Mouse (Mus musculus) bone marrow macrophage, adult 2 months (primary cell): ENCODE data around the gene Stx4a. TPM values are rescaled to one million over a fixed set of nuclear protein-coding genes. Genes with fewer than 3 reads are reported as not detected.

Source experiments
- H3K27ac ChIP-seq: 2 replicates; pipeline ENCODE4 v1.5.1; 2012; ENCODE audit warnings: low read depth, low read length; ENCODE audit not compliant: insufficient read depth
- H3K4me1 ChIP-seq: 2 replicates; pipeline ENCODE4 v1.6.1; 2012; ENCODE audit warnings: low read length; ENCODE audit not compliant: control insufficient read depth, insufficient read depth
- H3K4me3 ChIP-seq: 2 replicates; pipeline ENCODE4 v1.5.1; 2012; ENCODE audit warnings: mild to moderate bottlenecking, low read length, moderate library complexity; ENCODE audit not compliant: insufficient read depth
- CTCF ChIP-seq: IDR thresholded peaks from 2 replicates; pipeline ENCODE4 v1.5.1; 2012; ENCODE audit warnings: low read depth, mild to moderate bottlenecking, low read length, moderate library complexity
- POLR2A ChIP-seq: IDR thresholded peaks from 2 replicates; pipeline ENCODE4 v1.6.1; 2012; ENCODE audit warnings: mild to moderate bottlenecking, low read depth, low read length, borderline replicate concordance
- polyA plus RNA-seq: library from polyadenylated mRNA; stranded (reverse); fragments of >200 nt; gene quantifications from 2 replicates; pipeline ENCODE4 v1.2.4, GENCODE M21; 2012; ENCODE audit not compliant: missing spikeins, insufficient read depth, insufficient read length

The Stx4a gene
- polyA plus RNA-seq, result 152 and 168 TPM in 2 replicates

- peaks cover 6% of the 10 kb centered on the region; the same call in 1 of the 2 replicates for H3K4me1 ChIP-seq
- H3K4me3 ChIP-seq, result no peak within 1 kb of the TSS
- no peak within 1 kb of the TSS for H3K27ac ChIP-seq
- no peak for TF ChIP-seq POLR2A
- TF ChIP-seq CTCF, result no peak
These were observed at the start of gene Stx4a, which contains the start of gene Stx1b for GRCm38 (mm10) chr7:127824176-127824871. TSS of gene Stx4a (plus strand) at chr7:127824294. TSS of gene Stx1b (minus strand) at chr7:127824549.

DNA sequence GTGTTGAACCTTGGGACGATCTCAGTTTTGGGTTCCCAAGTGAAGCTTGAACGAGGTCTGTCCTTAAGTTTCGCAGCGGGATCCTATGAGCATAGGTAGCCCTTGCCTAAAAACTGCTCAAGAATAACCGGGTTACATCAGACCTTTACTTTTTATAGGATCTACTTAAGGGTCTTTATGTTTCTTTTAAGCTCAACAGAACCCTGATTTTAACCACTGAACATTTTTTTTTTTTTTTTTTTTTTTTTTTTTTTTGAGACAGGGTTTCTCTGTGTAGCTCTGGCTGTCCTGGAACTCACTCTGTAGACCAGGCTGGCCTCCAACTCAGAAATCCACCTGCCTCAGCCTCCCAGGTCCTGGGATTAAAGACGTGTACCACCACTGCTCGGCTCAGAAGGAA is 48.3 kb upstream of the Stx4a start:
- Histone ChIP-seq H3K27ac (peak overlapping the region; percentile 98), H3K4me3 (peak overlapping the region; percentile 90), H3K4me1 (peaks cover 18% of the 10 kb centered on the region)

- peaks cover 12% of the 10 kb centered on the region for H3K4me1 ChIP-seq
- H3K4me3 ChIP-seq, result peak within 1 kb of the TSS; percentile 90
- peak within 1 kb of the TSS; percentile 98 for H3K27ac ChIP-seq
- TF ChIP-seq CTCF, result no peak
- no peak for TF ChIP-seq POLR2A
These were observed 47.7 kb upstream of the Stx4a start, which contains the start of gene Setd1a for GRCm38 (mm10) chr7:127776426-127776825. TSS of gene Setd1a (plus strand) at chr7:127776670.

DNA sequence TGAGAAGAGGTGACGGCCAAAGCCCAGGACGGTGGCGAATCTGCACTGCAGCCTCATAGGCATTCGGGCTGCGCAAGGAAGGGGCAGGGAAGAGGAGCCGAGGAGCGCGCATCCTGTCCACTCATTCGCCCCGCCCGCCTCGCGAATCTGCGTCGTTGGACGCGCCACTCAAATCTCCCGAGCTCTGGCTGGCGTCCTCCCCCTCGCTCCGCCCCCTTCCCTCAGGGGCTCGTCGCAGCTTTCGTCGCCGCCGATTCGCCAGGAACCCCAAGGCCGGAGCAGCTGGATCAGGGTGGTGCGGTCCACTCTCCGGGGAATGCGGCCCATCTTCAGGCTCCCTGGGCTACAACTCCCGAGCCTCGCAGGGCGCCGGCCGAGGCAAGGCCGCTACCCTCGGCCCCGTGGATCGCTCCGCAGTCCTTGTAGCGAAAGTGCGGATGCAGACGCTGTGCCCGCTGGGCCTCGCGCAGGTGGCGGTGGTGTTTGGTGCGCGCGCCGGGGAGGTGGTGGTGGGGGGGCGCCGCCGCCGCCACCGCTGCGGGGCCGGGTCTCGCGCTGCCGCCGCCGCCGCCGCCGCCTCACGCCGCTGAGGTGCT is 47.1 kb upstream of the Stx4a start:
- peaks cover 10% of the 10 kb centered on the region for H3K4me1 ChIP-seq
- H3K27ac ChIP-seq, result peak overlapping the region; percentile 98
- TF ChIP-seq POLR2A (no peak), CTCF (no peak)
- H3K4me3 ChIP-seq, result peak overlapping the region; percentile 90

DNA sequence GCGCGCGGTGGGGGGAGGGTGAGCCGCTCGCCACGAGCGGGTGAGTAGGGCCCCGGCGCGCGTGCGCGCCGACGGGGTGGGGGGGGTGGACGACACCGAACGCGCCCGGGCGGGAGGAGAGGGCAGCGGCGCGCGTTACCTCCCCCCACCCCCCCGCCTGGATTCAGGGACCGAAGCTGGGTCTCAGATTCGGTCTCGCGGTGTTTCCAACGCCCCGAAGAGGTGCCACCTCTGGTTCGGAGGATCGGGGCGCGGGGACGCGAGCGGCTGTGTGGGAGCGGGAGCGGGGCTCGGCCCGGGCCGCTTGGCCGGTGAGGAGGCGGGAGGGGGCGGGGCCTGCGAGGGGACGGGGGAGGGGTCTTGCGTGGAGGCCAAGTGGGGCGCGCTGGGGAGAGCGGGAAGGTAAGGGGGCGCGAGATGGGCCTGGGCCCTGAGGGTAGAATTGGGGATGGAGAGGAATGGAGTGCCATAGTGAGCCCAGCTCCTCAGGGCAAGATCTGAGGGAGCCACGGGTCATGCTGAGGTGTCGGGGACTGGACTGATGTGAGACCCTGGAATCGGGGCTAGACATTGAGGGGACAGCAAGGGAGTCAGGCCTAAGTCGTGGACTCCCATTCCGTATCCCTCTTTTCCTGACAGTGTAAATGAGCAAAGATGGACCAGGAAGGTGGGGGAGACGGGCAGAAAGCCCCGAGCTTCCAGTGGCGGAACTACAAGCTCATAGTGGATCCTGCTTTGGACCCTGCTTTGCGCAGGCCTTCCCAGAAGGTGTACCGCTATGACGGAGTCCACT is 46.4 kb upstream of the Stx4a start:
- peak overlapping the region; percentile 90 for H3K4me3 ChIP-seq
- TF ChIP-seq POLR2A (no peak), CTCF (no peak)
- peaks cover 7% of the 10 kb centered on the region for H3K4me1 ChIP-seq
- H3K27ac ChIP-seq, result peak overlapping the region; percentile 98

GRCm38 (mm10) chr7:127778350-127778749 is 45.7 kb upstream of the Stx4a start:
- Histone ChIP-seq H3K27ac (no peak overlapping the region), H3K4me1 (peaks cover 7% of the 10 kb centered on the region)

GRCm38 (mm10) chr7:127785308-127785707 is 38.8 kb upstream of the Stx4a start, which contains the start of gene Gm49388:
TSS of gene Gm49388 (plus strand) at chr7:127785608.
- no peaks in the 10 kb centered on the region for H3K4me1 ChIP-seq
- H3K4me3 ChIP-seq, result no peak within 1 kb of the TSS
- TF ChIP-seq POLR2A, result no peak
- TF ChIP-seq CTCF, result no peak
- no peak within 1 kb of the TSS for H3K27ac ChIP-seq

More at GRCm38 (mm10) chr7:127778350-127778749, 45.7 kb upstream of the Stx4a start:
- peak overlapping the region; percentile 90 for H3K4me3 ChIP-seq
- TF ChIP-seq POLR2A (no peak), CTCF (no peak)

GRCm38 (mm10) chr7:127797076-127797845 is 26.8 kb upstream of the Stx4a start:
- no peak for TF ChIP-seq CTCF
- TF ChIP-seq POLR2A, result no peak
- Histone ChIP-seq H3K27ac (no peak overlapping the region), H3K4me3 (no peak overlapping the region), H3K4me1 (peaks cover 16% of the 10 kb centered on the region)

DNA sequence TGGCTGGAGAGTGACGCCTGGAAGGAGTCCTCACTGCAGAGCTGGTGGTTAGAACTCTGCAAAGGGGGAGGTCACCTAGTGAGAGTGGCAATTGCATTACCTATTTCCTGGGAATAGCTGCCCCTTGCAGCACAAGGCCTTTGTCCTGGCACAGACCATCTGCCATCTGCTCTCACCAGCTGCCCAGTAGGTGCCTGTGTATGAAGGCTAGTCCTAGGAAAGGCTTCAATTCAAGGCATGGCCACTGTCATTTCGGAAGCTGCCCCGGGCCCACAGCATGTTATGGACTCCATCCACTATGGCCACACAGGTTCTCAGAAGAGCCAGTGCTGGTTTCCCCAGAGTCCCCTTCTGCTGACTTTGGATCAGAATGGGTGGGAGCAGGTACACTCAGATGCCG is 25.5 kb upstream of the Stx4a start:
- Histone ChIP-seq H3K4me1 (peaks cover 15% of the 10 kb centered on the region), H3K27ac (no peak overlapping the region), H3K4me3 (no peak overlapping the region)
- no peak for TF ChIP-seq CTCF
